Mouse (Mus musculus) spleen, postnatal 36 days (tissue): ENCODE measurements around the gene Rhot2.

Experiments used
- DNase-seq, 2 experiments: peaks; one replicate each; pipeline ENCODE4 v3.0.0; 2022; ENCODE audit warnings: low spot score in 2 of 2, mixed read lengths in 1 of 2

Rhot2 gene

DNA sequence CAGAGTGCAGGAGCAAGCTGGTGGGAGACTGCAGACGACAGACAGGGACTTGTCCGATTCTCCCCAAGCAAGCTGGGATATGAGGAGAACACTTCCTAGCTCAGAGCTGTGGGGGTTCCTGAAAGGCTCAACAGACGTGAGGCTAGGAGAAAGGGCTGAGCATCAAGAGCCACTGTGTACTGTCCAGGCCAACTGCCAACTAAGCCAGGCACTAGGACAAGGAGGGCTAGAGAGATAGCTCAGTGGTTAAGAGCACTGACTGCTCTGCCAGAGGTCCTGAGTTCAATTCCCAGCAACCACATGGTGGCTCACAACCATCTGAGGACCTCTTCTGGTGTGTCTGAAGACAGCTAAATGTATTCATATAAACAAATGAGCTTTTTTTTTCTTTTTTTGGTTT, 2.1 kb downstream of the Rhot2 start:
- no peak for DNase-seq

DNA sequence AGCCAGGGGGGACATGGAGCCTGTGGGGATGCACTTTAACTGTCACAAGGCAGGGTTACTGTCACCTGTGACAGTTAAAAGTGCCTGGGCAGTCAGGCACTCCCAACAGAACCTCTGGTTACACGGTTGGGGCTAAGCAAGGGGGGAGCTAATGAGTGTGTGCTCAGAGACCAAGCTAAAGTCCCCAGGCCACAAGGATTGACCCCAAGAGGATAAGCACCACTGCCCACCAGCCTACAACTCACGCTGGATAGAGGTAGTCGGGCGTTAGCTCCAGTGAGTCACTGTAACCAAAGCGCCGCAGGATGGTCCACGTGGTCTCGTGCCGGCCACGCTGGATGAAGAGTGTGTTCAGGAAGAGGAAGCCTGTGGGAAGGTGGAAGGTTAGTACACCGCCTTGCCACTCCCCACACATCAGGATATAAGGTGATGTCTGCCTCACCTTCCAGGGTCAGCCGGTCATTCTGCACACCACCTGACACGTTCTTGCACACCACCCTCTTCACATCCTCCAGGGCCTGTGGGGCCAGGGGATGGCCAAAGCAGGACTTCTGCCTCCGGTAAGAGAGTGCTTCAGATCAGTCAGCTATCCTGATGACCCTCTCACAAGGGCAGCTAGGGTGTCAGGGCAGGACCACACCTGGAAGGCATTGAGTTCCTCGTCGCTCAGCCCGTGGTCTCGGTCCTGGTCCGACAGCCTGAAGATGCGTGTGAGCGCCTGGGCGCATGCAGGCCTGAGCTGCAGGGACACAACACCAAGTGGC, 3.4 kb downstream of the Rhot2 start, which contains the start of gene Gm20683:
Gene Gm20683, minus strand, starts transcription at position 647 of the 764 bp plus-strand sequence.
- no peak for DNase-seq

DNA sequence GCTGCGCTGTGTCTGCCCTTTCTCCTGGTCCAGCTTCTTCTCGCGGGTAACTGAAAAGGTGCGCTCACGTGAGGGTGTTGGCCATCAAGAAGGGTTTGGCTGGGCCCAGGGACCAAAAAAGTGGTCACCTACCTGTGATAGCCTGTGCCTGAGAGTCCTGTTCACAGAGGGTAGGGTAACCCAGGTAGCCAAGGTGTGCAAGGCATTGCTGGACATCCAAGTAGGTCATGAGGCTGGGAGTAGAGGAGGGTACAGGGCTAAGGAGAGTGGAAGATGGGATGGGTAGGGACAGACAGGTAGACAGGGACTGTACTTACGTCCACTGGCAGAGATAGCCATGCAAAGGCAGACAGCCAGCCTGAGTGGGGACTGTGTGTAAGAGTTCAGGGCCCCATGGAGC, 4.1 kb downstream of the Rhot2 start:
- DNase-seq = no peak

DNA sequence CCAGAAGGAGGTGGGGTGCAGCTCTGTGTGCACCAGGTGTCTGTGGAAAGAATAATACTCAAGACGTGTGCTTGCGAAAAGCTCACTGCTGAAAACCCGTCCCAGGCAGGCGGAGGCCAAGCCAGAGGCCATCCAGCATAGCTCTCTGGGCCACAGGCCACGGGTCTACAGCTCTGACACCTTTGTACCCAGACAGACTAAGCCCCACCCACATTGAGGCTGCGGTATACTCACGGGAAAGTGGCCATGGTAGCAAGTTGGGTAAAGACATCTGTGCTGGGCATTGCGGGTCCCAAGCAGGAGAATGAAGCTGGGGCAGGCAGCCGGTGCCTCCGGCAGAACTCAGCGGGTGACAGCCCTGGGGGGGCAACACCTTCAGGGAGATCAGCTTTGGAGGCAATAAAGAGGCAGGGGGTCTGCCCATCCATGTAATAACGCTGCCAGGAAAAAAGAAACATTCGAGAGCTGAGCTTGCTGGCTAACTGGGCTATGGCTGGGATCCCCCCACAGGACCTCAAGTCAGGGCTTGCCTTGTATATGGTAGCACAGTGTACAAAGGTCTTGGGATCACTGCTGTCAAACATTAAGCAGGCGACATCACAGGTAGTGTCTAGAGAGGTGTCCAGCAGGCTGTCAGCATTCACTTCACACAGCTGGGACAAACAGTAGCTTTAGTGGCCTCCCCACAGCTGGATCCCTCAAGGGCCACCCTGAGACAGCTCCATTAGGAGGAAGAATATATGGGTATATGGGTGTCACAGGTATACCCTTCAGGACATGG, 5.0 kb downstream of the Rhot2 start:
- no peak for DNase-seq

DNA sequence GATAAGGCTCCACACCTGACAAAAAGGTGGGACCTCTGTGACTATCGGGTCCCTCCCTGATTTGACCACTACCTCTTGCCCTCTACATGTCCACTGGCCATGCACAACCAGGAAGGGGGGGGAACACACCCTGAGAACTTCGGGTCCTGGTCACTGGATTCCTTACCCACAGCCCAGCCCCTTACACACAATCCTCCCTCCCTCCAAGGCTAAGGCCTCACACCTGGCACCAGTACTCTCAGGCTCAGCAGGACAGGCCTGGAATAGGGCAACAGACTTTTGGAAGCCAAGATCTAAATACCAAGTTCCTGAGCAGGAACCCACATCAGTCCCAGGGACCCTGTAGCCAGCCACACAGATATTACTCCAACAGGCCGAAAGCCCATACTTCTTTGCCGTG, 5.7 kb downstream of the Rhot2 start:
- DNase-seq = no peak

DNA sequence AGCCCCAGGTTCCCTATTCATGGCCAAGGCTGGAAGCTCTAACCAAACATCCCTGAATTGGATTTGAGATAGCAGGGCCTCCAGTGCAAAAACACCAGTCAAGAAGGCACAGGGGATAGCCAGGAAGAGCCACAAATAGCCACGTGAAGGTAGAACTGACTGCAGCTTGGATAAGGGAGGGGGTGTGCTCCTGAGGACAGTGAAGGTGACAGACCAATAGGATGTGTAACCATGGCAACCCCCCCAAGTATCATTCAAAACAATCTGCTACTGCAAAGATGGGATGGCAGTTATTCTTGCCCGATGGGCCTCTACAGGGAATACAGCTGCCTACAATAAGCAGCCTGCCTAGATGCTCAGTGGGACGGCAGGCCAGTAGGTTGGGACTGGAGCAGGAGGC, 7.1 kb downstream of the Rhot2 start:
- DNase-seq = no peak

DNA sequence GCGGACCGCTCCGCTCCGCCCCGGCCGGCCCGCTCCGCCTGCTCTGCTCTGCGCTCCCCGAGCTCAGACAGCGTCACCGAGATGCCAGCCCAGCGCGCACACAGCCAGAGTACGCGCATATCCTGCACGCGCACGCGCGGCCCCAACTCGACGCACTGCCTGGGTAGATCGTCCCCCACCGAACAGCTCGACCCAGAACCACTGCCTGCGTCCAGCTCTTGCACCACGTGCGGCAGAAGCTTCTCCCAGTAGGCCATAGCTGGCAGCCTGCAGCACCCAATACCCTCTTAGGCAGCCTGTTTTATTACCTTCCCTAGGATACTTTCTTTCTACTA, 7.6 kb downstream of the Rhot2 start, which contains the start of gene Rhbdl1:
Gene Rhbdl1, minus strand, starts transcription at position 220 of the 335 bp plus-strand sequence.
- no peak for DNase-seq

DNA sequence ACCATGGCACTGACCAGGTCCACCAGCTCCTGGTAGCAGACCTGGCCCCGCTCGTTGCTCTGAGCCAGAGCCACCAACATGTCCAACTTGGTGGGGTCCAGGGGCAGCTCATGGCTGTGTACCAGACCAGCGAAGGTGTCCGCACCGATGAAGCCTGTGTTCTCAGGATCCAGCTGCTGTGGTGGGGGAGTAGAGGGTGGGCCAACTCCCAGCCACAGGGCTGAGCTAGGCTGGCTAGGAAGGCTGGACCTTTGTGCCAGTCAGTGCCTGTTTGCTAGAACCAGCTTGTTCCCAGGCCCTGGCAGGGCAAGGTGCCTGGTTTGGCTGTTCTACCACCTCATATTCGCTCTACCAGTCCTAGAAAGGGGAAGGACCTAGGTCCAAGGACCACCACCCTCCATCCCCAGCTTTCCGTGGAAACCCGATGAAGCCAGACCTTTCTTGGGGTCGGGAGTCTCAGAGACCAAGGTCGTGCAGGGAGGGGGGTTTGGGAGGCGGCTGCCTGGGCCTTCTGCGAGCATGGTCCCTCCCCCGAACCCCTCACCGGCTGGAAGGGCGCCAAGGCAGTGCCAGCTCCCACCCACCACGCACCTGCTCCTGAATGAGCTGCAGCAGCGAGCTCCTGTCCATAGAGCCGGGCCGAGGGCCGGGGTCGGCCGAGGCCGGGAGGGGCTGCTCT, 8.1 kb downstream of the Rhot2 start:
- no peak for DNase-seq

DNA sequence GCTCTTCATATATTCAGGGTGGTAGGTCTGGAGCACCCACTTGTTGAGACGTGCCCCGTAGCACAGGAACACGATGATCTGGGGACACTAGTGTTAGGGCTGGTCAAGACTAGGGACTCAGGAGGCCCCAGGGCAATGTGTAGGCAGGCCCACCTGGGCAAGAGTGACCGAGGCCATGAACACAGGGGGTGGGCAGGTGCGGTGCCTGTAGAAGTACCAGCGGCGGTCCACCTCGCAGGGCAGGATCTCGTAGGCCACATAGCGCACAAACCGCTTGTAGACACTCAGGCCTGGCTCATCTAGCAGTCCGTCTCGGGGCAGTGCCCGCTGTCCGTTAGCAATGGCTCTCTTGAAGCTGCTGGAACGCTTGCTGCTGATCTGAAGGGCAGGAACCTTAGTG, 8.8 kb downstream of the Rhot2 start:
- DNase-seq = no peak

DNA sequence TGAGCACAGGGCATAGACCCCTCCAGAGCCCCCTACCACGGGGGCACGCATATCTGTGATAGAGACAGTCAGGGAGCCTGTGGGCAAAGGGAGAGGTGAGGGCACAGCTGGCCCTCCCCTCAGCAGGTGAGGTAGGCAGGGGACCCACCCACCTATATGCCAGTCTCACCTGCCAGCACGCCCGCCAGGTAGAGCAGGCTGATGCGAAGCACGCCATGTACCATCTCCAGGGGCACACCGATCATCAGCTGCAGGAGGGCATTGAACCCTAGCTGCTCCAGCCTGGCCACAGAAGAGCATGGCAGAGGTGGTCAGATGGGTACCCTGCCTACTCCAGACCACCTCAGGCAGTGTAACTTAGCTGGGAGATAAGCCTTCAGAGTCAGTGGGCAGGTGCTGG, 9.3 kb downstream of the Rhot2 start:
- no peak for DNase-seq

DNA sequence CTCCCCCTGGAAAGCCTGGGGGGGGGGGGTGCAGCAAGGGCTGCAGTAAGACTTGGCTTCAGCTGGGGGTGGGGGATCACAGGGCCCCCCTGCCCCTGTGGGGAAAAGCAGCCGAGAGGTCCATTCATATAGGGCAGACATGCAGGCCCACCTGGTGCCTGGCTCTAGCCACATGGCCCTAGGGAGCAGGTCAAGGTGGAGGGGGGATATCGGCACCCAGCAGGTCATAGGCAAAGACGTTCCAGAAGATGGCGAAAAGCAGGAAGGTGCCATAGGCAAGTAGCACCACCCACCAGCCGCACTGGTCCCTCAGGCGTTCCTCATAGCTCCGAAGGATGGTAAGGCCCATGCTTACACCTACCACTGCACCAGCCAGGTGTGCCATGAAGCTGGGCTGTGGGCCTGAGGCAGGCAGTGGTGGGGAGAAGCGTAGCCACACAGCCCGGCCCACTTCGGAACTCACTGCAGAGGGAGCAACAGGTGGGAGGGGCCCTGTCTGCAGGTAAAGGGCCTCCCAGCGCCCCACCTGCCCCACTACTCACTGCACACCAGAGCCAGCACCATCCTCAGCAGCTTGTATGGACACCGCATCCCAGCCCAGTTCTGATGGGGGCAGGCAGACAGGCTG, 9.9 kb downstream of the Rhot2 start:
- DNase-seq = no peak

DNA sequence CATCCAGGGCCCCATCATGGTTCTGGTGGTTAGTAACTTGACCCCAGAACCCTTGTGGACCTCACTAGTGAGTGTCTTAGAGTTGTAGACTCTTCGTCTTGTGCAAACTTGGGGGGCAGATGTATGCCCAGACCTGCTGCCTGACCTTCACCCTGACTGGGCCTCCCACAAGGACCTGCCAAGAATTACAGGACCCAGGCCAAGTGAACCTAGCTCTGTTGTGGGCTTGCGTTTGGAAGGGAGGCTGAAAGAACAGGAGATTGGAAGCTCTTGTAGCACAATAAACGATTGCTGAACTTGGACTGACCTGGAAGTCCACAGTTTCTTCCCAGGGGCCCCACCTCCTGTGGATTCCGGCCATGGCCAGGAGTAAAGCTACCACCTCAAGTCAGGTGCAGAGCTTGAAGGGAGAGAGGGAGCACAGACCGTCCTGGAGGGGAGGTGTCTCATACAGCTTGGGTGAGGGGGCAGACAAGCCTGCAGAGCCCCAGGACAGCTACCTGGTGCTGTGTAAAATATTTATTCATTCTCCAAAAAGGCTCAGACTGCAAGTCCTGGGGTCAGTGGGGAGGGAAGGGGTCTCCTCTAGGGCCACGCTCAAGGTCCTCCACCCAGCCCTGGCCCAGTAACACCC, 10.6 kb downstream of the Rhot2 start:
- no peak for DNase-seq

DNA sequence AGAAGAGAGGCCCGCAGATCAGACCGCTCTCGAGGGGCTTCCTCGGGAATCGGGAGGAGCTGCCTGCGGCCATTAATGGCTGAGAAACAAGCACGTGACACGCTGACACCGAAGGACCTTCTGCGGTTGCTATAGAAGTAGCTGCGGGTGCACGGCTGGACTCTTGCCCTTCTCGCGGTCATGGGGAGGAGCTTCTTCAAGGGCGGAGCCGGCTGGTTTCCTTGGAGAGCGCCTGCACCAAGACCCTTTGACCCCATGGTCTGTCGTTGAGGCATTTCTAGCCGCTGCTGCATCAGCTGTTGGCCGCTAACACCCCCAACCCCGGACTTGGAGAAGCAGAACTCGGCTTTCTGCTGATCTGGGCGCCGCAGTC, 11.4 kb downstream of the Rhot2 start, which contains the start of gene Stub1:
Gene Stub1, minus strand, starts transcription at position 114 of the 373 bp plus-strand sequence.
- DNase-seq = peak; percentile 71 to 76

DNA sequence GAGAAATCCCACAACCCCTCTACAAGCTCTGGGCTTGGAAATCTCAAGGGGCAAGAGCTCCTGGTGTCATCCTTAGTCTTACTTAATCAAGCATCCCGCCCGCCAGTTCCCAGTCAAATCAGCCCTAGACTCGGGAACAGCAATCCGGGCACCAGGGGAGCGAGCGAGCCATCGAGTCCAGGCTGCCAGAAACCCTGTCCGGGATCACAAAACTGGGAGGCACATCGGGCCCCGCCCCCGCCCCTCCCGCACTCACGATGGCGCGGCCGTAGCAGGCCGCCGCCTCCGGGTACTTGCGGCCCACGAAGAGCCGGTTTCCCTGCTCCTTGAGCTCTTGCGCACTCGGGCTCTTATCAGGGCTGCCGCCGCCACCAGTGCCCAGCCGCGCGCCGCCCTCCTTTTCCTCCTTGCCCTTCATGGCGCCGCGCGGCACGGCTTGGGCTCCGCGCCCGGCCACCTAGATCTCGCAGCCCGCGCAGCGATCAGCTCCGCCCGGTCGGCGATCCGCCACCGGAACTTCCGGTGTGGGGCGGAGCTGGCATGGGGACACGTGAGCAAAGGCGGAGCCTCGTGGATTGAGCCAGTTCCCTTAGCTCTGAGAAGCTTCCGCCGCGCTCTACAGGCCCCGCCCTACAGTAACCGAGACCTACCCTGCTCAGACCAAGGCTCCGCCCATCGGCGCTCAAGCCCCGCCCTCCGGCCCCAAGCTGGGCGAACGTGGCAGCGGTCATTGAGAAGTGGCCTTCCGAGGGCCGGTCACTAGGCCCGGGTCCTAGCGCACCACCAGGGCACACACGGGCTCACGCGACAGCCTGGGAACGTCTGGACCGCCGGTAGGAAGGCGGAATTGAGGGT, 12.0 kb downstream of the Rhot2 start:
- DNase-seq = peak; percentile 99

DNA sequence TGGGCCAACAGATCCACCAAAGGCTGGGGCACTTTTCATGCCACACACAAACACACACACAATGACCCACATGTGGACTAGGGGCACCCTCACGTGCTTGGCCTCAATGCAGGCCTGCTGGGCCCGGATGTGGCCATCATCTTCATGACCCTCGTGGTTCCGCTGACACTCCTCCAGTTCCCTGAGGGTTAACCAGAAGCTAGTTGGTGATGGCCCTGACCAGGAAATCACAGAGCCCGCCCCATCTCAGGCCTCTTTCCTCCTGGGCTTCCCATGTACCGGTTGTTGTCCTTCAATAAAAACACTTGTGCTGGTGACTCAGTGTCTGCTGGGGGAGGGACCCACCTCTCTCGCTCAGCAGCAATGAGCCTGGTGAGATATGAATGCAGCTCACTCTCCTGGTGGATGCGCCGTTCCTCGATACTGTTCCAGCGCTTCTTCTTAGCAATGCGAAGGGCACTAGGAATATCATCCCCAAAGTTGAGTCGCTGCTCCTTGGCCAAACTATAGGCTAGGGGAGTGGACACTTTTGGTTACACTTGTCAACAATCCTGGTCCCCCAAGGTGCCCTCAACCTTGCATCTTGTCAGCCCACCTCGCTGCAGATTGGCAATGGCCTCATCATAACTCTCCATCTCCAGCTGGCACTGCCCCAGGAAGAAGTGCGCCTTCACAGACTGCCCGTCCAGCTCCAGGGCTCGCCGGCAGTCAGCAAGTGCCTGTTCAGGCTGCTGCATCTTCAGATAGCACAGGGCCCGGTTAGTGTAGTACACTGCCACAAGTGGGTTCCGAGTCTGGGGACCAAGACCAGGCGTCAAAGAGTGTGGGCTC, 13.0 kb downstream of the Rhot2 start:
- DNase-seq = no peak

DNA sequence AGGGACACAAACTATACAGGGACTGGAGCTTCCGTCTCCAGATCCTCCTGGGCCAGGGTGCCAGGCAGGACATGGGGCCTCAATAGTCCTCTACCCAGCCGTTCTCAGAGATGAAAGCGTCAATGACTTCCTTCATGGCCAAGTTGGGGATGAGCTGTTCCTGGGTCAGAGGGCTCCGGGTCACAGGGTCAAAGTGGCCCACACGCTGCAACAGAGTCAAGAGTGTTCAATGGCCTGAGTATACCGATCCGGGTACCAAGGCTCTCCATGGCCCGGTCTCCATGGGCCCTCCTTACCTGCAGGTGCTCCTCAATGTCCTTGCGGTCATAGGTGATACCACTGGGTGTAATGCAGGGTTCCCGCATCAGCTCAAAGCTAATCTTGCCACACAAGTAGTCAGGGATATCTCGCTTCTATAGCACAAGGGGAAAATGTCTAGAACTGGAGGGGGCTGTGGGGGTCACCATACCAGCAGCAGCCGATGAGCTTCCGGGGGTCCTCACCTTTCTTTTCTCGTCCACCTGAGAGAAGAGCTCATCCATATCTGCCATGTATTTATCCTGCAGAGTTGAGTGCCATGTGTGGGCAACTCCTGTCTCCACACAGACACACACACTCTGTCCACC, 13.7 kb downstream of the Rhot2 start:
- no peak for DNase-seq

DNA sequence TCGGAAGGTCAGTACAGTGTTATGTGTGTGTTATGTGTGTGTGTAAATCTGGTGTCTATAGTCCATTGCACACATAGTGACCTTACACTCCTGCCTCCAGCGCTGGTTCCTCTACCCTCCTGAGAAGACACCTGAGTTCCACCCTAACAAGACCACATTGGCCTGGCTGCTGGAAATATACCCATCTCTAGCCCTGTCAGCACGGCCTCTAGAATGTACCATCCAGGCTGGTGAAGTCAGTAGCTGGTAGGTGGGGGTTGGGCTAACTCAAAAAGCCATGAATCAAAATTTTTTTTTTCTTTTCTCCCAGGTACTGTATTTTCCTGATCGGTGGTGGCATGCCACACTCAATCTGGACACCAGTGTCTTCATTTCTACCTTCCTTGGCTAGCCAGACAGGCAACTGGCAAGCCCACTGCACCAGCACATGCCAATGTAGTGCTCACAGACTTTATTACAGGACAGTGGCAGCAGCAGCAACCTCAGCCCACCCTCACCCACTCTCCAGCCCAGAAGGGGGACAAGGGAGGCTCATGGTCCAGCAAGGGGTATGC, 14.4 kb downstream of the Rhot2 start:
- DNase-seq = no peak

DNA sequence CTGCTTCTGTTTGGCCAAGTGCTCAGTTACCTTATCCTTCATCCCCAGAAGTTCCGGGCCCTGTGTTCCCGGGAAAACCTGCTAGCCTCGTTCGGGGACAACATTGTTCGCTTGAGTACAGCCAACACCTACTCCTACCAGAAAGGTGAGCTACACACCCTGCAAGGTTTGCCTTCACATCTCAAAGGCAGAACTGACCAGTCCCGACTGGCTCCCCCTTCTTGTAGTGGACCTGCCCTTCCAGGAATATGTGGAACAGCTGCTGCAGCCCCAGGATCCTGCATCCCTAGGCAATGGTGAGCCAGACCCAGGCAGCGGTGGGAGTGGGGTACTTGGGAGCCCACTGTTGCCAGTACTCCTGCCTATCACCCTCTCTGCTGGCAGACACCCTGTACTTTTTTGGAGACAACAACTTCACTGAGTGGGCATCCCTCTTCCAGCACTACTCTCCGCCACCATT, 15.1 kb downstream of the Rhot2 start:
- no peak for DNase-seq
